Mouse (Mus musculus) heart, adult 2 months (tissue): ENCODE results near the gene Gprin1. TPM values are rescaled to one million over a fixed set of nuclear protein-coding genes. Genes with fewer than 3 reads are reported as not detected.

Experiments used
- DNase-seq, 2 experiments: peaks; one replicate each; pipeline ENCODE4 v3.0.0; 2021
- H3K27ac ChIP-seq: fragments of 200-600 bp; 2 replicates; pipeline ENCODE4 v1.8.1; 2022
- H3K27me3 ChIP-seq: fragments of 200-500 bp; 2 replicates; pipeline ENCODE4 v1.6.1; 2012; ENCODE audit warnings: mild to moderate bottlenecking, low read length, inconsistent platforms, mixed read lengths; ENCODE audit not compliant: control insufficient read depth, insufficient read depth
- H3K36me3 ChIP-seq: fragments of 200-500 bp; 2 replicates; pipeline ENCODE4 v1.6.1; 2012; ENCODE audit warnings: low read length, inconsistent platforms; ENCODE audit not compliant: control insufficient read depth, insufficient read depth
- H3K4me1 ChIP-seq: fragments of 200-500 bp; 2 replicates; pipeline ENCODE4 v1.6.1; 2011; ENCODE audit warnings: low read length; ENCODE audit not compliant: control insufficient read depth, insufficient read depth
- H3K4me3 ChIP-seq: fragments of 200-600 bp; 2 replicates; pipeline ENCODE4 v1.8.1; 2022
- H3K79me2 ChIP-seq: fragments of 200-500 bp; replicated peaks from 2 replicates; pipeline ENCODE4 v1.6.1; 2012; ENCODE audit warnings: mild to moderate bottlenecking, inconsistent platforms, low read length, moderate library complexity, mixed read lengths; ENCODE audit not compliant: control insufficient read depth, insufficient read depth
- H3K9ac ChIP-seq: fragments of 200-500 bp; 2 replicates; pipeline ENCODE4 v1.6.1; 2012; ENCODE audit warnings: low read depth, mild to moderate bottlenecking, control low read depth, inconsistent platforms, low read length, mixed read lengths
- CTCF ChIP-seq: fragments of 200-600 bp; IDR thresholded peaks from 2 replicates; pipeline ENCODE4 v1.8.1; 2022; ENCODE audit warnings: antibody characterized with exemption, mild to moderate bottlenecking, moderate library complexity
- EP300 ChIP-seq: fragments of 200-500 bp; IDR thresholded peaks from 2 replicates; pipeline ENCODE4 v1.6.1; 2011; ENCODE audit warnings: low read depth, low read length, control low read depth; ENCODE audit not compliant: insufficient read depth
- POLR2A ChIP-seq: fragments of 200-500 bp; IDR thresholded peaks from 2 replicates; pipeline ENCODE4 v1.6.1; 2011; ENCODE audit warnings: mild to moderate bottlenecking, low read depth, low read length, control low read depth; ENCODE audit not compliant: insufficient read depth
- WGBS: fragments of 180-500 bp; shearing (Covaris S2); methylation state at CpG from one replicate; pipeline ENCODE4 v1.1.7; 2018; 5-methylcytosine and 5-hydroxymethylcytosine counted together
- intact Hi-C: fragments of 180-260 bp; cut with DNase I; formaldehyde crosslinking; loops from one replicate; pipeline ENCODE4 v1.15.1; 2025
- long read RNA-seq: library from polyadenylated mRNA; stranded (forward); transcript quantifications from one replicate; pipeline ENCODE4 v2.0.0, GENCODE M21; 2021
- polyA plus RNA-seq: library from polyadenylated mRNA; depleted of rRNA; stranded (reverse); fragments of >200 nt; gene quantifications from 2 replicates; pipeline ENCODE4 v1.2.3, GENCODE M21; 2012; rRNA removed
- total RNA-seq, 2 experiments: library from RNA; stranded (reverse); gene quantifications; 2 replicates each; pipeline ENCODE4 v1.2.3; 2021

Gene Gprin1
- total RNA-seq: not detected
- polyA plus RNA-seq: 0.03 TPM in 1 of 2 replicates, not detected in the other
- long read RNA-seq: 0 reads

GRCm38 (mm10) chr13:54749864-54750411 is at the start of gene Gprin1:
Gprin1 (minus strand) TSS chr13:54749874.
- H3K36me3 ChIP-seq: no peaks in the 10 kb centered on the region

DNA sequence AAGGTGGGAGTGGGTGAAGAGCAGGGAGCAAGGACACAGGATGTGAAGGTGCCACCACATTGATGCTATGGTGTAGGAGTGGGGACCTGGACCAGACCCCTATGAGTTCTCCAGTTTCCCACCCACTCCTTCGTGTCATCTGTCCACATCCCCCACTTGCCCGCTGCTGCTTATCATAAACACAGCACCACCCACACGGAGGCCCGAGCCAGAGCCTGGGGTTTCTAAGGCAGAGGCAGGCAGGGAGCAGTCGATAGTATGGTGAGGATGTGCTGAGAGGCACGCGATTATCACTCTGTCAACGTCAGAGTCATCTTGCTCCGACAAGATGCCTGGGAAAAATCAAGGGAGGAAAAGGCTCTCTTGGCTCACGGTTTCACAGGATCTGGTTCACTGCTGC is 49.1 kb upstream of the Gprin1 start:
- Histone ChIP-seq H3K9ac (no peak overlapping the region), H3K27ac (no peak overlapping the region), H3K36me3 (no peaks in the 10 kb centered on the region), H3K4me1 (no peaks in the 10 kb centered on the region; the same call in 1 of the 2 replicates), H3K27me3 (no peaks in the 10 kb centered on the region), H3K4me3 (no peak overlapping the region), H3K79me2 (no peaks in the 10 kb centered on the region)
- DNase-seq: no peak
- 49% methylated on average over 10 of the region's 10 CpGs for WGBS
- intact Hi-C loops: loop anchor here (1.0 to 2.0 kb wide), 2 partner anchors 272 to 380 kb away; no protein-coding TSS in a partner anchor
- TF ChIP-seq CTCF: no peak
- TF ChIP-seq POLR2A: no peak
- no peak for TF ChIP-seq EP300

More at GRCm38 (mm10) chr13:54749864-54750411, at the start of gene Gprin1:
- H3K4me3 ChIP-seq: no peak within 1 kb of the TSS
- 3% methylated on average over 29 of the region's 29 CpGs for WGBS
- no peak within 1 kb of the TSS for H3K27ac ChIP-seq
- H3K9ac ChIP-seq: no peak within 1 kb of the TSS
- H3K79me2 ChIP-seq: no peaks in the 10 kb centered on the region
- H3K4me1 ChIP-seq: no peaks in the 10 kb centered on the region
- TF ChIP-seq EP300 (no peak), POLR2A (no peak), CTCF (no peak)
- H3K27me3 ChIP-seq: peaks cover 6% of the 10 kb centered on the region
- no peak for DNase-seq
- intact Hi-C loops: no loop called here

- H3K27ac ChIP-seq: no peak overlapping the region
- no peaks in the 10 kb centered on the region for H3K79me2 ChIP-seq
- no peaks in the 10 kb centered on the region; the same call in 1 of the 2 replicates for H3K4me1 ChIP-seq
- H3K9ac ChIP-seq: no peak overlapping the region
- TF ChIP-seq EP300 (no peak), POLR2A (no peak), CTCF (no peak)
- intact Hi-C loops: loop anchor here (2.0 kb wide), 1 partner anchor 273 kb away; no protein-coding TSS in a partner anchor
- no peaks in the 10 kb centered on the region for H3K27me3 ChIP-seq
- H3K36me3 ChIP-seq: no peaks in the 10 kb centered on the region
- WGBS: 71% methylated on average over 16 of the region's 16 CpGs
- H3K4me3 ChIP-seq: no peak overlapping the region
- no peak for DNase-seq
Measured at GRCm38 (mm10) chr13:54797861-54798643, 48.4 kb upstream of the Gprin1 start.

DNA sequence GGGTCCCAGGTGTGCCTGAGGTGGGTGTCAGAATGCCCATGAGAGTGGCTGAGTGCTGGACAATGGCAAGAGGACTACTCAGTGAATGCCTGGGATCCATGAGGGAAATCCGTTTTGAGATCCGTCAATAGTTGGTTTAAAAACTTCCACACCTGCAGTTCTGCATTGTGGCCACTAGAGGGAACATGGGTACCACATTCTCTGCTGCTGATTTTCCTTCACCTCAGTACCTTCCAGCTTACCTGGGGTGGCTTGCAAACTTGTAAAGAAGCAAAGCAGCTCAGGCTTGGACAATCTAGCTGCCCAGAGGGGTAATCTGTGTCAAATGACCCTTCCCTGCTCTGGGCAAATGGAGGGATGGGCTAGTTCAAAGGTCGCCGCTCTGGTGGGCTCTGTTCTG is 47.7 kb upstream of the Gprin1 start:
- WGBS: 43% methylated on average over 4 of the region's 4 CpGs
- no peaks in the 10 kb centered on the region for H3K27me3 ChIP-seq

GRCm38 (mm10) chr13:54794843-54795242 is 45.2 kb upstream of the Gprin1 start:
- H3K4me1 ChIP-seq: peaks cover 4% of the 10 kb centered on the region
- H3K9ac ChIP-seq: no peak overlapping the region
- DNase-seq: no peak
- no peak overlapping the region for H3K4me3 ChIP-seq
- TF ChIP-seq POLR2A (no peak), CTCF (peak; percentile 13; the same call in 1 of the 2 replicates), EP300 (no peak)
- no peaks in the 10 kb centered on the region for H3K27me3 ChIP-seq
- no peaks in the 10 kb centered on the region for H3K36me3 ChIP-seq
- H3K27ac ChIP-seq: no peak overlapping the region
- intact Hi-C loops: no loop called here
- H3K79me2 ChIP-seq: no peaks in the 10 kb centered on the region
- 61% methylated on average over 5 of the region's 5 CpGs for WGBS

More for the DNA sequence above, 47.7 kb upstream of the Gprin1 start:
- intact Hi-C loops: no loop called here
- H3K79me2 ChIP-seq: no peaks in the 10 kb centered on the region
- H3K27ac ChIP-seq: no peak overlapping the region
- H3K9ac ChIP-seq: no peak overlapping the region
- no peak for TF ChIP-seq EP300
- TF ChIP-seq CTCF: peak; percentile 91
- TF ChIP-seq POLR2A: no peak
- peak in 1 of 2 experiments; percentile 33 for DNase-seq
- no peak overlapping the region for H3K4me3 ChIP-seq
- no peaks in the 10 kb centered on the region for H3K36me3 ChIP-seq
- no peaks in the 10 kb centered on the region; the same call in 1 of the 2 replicates for H3K4me1 ChIP-seq
